Mouse (Mus musculus) heart, embryonic 16.5 days (tissue): Measurements from ENCODE around the gene Hipk1. TPM values are rescaled to one million over a fixed set of nuclear protein-coding genes. Genes with fewer than 3 reads are reported as not detected.

Experiments
- ATAC-seq: fragments of 200-750 bp; cut with Nextera tagmentation; replicated peaks from 2 replicates; pipeline ENCODE4 v1.8.0; 2017; ENCODE audit warnings: moderate number of reproducible peaks; ENCODE audit not compliant: insufficient read depth, low FRiP score; ENCODE audit errors: extremely low read depth
- H3K27ac ChIP-seq: fragments of 300-500 bp; sonication (generic); 2 replicates; pipeline ENCODE4 v1.5.1; 2014; ENCODE audit warnings: mild to moderate bottlenecking, low read length, control low read depth, moderate library complexity
- H3K27me3 ChIP-seq: fragments of 300-500 bp; sonication (generic); 2 replicates; pipeline ENCODE4 v1.6.1; 2014; ENCODE audit warnings: low read length, mixed read lengths; ENCODE audit not compliant: control insufficient read depth, insufficient read depth
- H3K36me3 ChIP-seq: fragments of 300-500 bp; sonication (generic); 2 replicates; pipeline ENCODE4 v1.6.1; 2014; ENCODE audit not compliant: control insufficient read depth, insufficient read depth
- H3K4me1 ChIP-seq: fragments of 300-500 bp; sonication (generic); 2 replicates; pipeline ENCODE4 v1.6.1; 2014; ENCODE audit warnings: low read length, mixed read lengths; ENCODE audit not compliant: control insufficient read depth, insufficient read depth
- H3K4me2 ChIP-seq: fragments of 300-500 bp; sonication (generic); 2 replicates; pipeline ENCODE4 v1.6.1; 2014; ENCODE audit warnings: low read depth, mild to moderate bottlenecking, control low read depth, low read length
- H3K4me3 ChIP-seq: fragments of 300-500 bp; sonication (generic); 2 replicates; pipeline ENCODE4 v1.5.1; 2014; ENCODE audit warnings: mild to moderate bottlenecking, control low read depth, low read length
- H3K9ac ChIP-seq: fragments of 300-500 bp; sonication (generic); 2 replicates; pipeline ENCODE4 v1.6.1; 2014; ENCODE audit warnings: low read length, control low read depth
- H3K9me3 ChIP-seq: fragments of 300-500 bp; sonication (generic); replicated peaks from 2 replicates; pipeline ENCODE4 v1.6.1; 2016; ENCODE audit warnings: low read length; ENCODE audit not compliant: control insufficient read depth
- WGBS: fragments of 180-500 bp; shearing (Covaris S2); extraction: QIAGEN DNeasy Blood & Tissue Kit; methylation state at CpG from one replicate; pipeline ENCODE4 v1.1.7; 2014; 5-methylcytosine and 5-hydroxymethylcytosine counted together
- polyA plus RNA-seq: library from polyadenylated mRNA; unstranded; fragments of >200 nt; fragmentation: Nextera tagmentation; extraction: Ambion mirVana; gene quantifications from 2 replicates; pipeline ENCODE4 v1.2.1, GENCODE M21; 2015

Hipk1 gene
- polyA plus RNA-seq, 1 experiment from 2014 or later = 11.6 TPM

- ATAC-seq = no peak
- Histone ChIP-seq H3K9ac (no peak overlapping the region), H3K4me1 (peaks cover 22% of the 10 kb centered on the region), H3K27me3 (no peaks in the 10 kb centered on the region), H3K4me3 (no peak overlapping the region), H3K9me3 (no peaks in the 10 kb centered on the region), H3K4me2 (no peak overlapping the region), H3K36me3 (0 out of 2 replicates have a peak, but pooled peaks cover 2% of the 10 kb centered on the region), H3K27ac (no peak overlapping the region)
- 82% methylated on average over 4 of the region's 4 CpGs for WGBS
Observed at GRCm38 (mm10) chr3:103782844-103783609, 8.3 kb downstream of the Hipk1 start.

GRCm38 (mm10) chr3:103780777-103781176 is 10.6 kb downstream of the Hipk1 start:
- Histone ChIP-seq H3K27ac (no peak overlapping the region), H3K27me3 (no peaks in the 10 kb centered on the region)
- 66% methylated on average over 5 of the region's 5 CpGs for WGBS

DNA sequence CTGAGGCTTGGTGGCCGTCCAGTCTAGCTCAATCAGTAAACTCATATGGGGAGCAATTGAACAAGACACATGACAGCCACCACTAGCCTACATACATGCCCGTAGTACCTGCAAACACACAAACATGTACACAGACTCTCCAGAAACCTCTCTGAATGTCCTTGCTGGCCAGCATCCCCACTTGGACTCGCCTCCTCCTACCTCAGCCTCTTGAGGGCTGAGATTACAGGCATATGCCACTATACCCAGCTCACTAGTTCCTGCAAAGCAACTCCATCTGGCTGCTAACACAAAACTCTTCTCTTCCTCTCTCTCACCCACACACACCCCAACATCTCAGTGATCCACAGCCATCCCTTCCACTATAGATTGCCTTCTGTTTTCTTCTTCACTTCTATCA is 11.1 kb downstream of the Hipk1 start:
- no peak overlapping the region for H3K27ac ChIP-seq
- 88% methylated on average over 3 of the region's 3 CpGs for WGBS
- peaks cover 15% of the 10 kb centered on the region for H3K4me1 ChIP-seq
- H3K9ac ChIP-seq = no peak overlapping the region
- no peak for ATAC-seq
- H3K9me3 ChIP-seq = no peaks in the 10 kb centered on the region
- H3K36me3 ChIP-seq = peaks cover 8% of the 10 kb centered on the region
- H3K4me2 ChIP-seq = no peak overlapping the region
- no peak overlapping the region for H3K4me3 ChIP-seq
- H3K27me3 ChIP-seq = no peaks in the 10 kb centered on the region

More at GRCm38 (mm10) chr3:103780777-103781176, 10.6 kb downstream of the Hipk1 start:
- Histone ChIP-seq H3K4me3 (no peak overlapping the region), H3K36me3 (peaks cover 8% of the 10 kb centered on the region), H3K4me1 (peaks cover 18% of the 10 kb centered on the region), H3K4me2 (no peak overlapping the region), H3K9ac (no peak overlapping the region), H3K9me3 (no peaks in the 10 kb centered on the region)
- no peak for ATAC-seq

- 77% methylated on average over 7 of the region's 7 CpGs for WGBS
- no peak overlapping the region for H3K4me3 ChIP-seq
- H3K36me3 ChIP-seq = peaks cover 8% of the 10 kb centered on the region
- no peak overlapping the region for H3K9ac ChIP-seq
- H3K27ac ChIP-seq = 0 out of 2 replicates have a peak overlapping the region, but pooled peaks have one; percentile 5
- H3K4me2 ChIP-seq = no peak overlapping the region
- ATAC-seq = no peak
- peaks cover 14% of the 10 kb centered on the region for H3K4me1 ChIP-seq
- H3K9me3 ChIP-seq = no peaks in the 10 kb centered on the region
- H3K27me3 ChIP-seq = no peaks in the 10 kb centered on the region
Observed at GRCm38 (mm10) chr3:103779183-103779582, 12.2 kb downstream of the Hipk1 start.

DNA sequence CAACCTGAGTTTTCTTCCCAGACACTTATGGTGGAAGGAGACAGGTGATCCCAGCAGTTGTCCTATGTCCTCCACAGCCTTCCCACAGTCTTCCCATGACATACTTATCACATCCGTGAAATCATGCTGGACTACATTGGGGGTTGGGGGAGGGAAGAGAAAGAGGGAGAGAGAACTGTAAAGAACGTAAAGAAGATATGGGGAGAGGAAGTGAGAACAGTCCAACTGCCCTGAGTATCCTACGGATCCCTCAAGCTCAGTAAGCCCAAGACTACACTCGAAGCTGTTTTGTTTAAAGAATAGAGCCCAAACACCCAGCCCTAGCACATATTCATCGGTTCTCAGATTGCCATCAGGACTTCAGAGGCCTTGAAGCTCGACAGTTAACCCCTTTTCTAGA is 12.7 kb downstream of the Hipk1 start:
- ATAC-seq = no peak
- no peaks in the 10 kb centered on the region for H3K9me3 ChIP-seq
- WGBS = 68% methylated on average over 6 of the region's 6 CpGs
- peak overlapping the region; percentile 42; the same call in 1 of the 2 replicates for H3K27ac ChIP-seq
- H3K4me1 ChIP-seq = peaks cover 16% of the 10 kb centered on the region
- H3K4me3 ChIP-seq = no peak overlapping the region
- H3K4me2 ChIP-seq = no peak overlapping the region
- H3K27me3 ChIP-seq = no peaks in the 10 kb centered on the region
- H3K36me3 ChIP-seq = peaks cover 8% of the 10 kb centered on the region
- H3K9ac ChIP-seq = no peak overlapping the region

GRCm38 (mm10) chr3:103777940-103778339 is 13.4 kb downstream of the Hipk1 start:
- Histone ChIP-seq H3K27ac (peak overlapping the region; percentile 63), H3K9ac (no peak overlapping the region), H3K4me3 (no peak overlapping the region), H3K9me3 (no peaks in the 10 kb centered on the region), H3K27me3 (no peaks in the 10 kb centered on the region), H3K36me3 (peaks cover 8% of the 10 kb centered on the region), H3K4me2 (no peak overlapping the region), H3K4me1 (peaks cover 20% of the 10 kb centered on the region)
- no peak; the same call in 1 of the 2 replicates for ATAC-seq
- 73% methylated on average over 11 of the region's 11 CpGs for WGBS

DNA sequence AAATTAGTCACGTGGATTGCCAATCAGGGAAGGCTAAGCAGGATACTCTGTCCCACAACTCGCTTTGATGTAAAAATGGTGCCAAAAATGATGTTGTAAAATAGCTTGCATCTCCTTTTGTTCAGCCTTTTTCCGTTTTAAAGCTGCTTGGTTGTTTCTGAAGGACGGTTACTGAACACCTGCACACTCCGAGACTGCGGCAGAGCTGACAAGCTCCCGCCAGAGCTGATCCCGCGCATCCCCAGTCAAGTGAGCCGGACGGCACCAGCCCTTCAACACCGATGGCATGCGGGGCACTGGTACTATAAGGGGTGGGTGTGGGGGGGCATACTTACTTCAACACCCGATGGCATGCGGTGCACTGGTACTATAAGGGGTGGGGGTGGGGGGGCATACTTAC is 17.4 kb downstream of the Hipk1 start:
- 74% methylated on average over 15 of the region's 15 CpGs for WGBS
- Histone ChIP-seq H3K27me3 (no peaks in the 10 kb centered on the region), H3K4me3 (no peak overlapping the region), H3K27ac (peak overlapping the region; percentile 98), H3K4me1 (peaks cover 34% of the 10 kb centered on the region), H3K9me3 (no peaks in the 10 kb centered on the region), H3K36me3 (peaks cover 10% of the 10 kb centered on the region), H3K4me2 (no peak overlapping the region), H3K9ac (no peak overlapping the region)
- ATAC-seq = peak; percentile 34; the same call in 1 of the 2 replicates

DNA sequence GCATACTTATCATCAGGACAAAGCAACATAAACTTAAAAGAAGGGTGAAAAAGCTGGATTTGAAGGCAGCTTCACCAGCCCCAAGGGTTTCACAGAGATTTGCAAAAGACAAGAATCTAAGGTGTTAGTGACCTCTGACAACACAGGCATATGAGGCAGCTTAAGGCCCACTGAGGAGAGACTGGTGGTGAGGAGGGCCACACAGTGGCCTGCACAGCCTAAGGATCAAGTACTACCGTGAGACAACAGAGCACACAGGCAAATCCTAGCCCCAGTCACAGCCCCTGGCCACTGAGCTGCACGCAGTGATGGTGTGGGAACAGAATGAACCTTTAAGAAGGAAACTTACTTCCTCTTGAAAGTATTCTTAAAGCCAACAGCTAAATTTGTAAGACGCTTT is 17.9 kb downstream of the Hipk1 start:
- Histone ChIP-seq H3K36me3 (peaks cover 11% of the 10 kb centered on the region), H3K4me2 (peak overlapping the region; percentile 4), H3K4me1 (peaks cover 36% of the 10 kb centered on the region), H3K4me3 (no peak overlapping the region), H3K9me3 (no peaks in the 10 kb centered on the region), H3K27me3 (no peaks in the 10 kb centered on the region), H3K27ac (peak overlapping the region; percentile 98), H3K9ac (peak overlapping the region; percentile 69)
- 73% methylated on average over 3 of the region's 3 CpGs for WGBS
- no peak for ATAC-seq

- 52% methylated on average over 4 of the region's 4 CpGs for WGBS
- Histone ChIP-seq H3K9ac (peak overlapping the region; percentile 69), H3K4me1 (peaks cover 39% of the 10 kb centered on the region), H3K27ac (peak overlapping the region; percentile 98), H3K4me3 (no peak overlapping the region), H3K36me3 (peaks cover 15% of the 10 kb centered on the region), H3K27me3 (no peaks in the 10 kb centered on the region), H3K9me3 (no peaks in the 10 kb centered on the region), H3K4me2 (no peak overlapping the region)
- no peak for ATAC-seq
Observed at GRCm38 (mm10) chr3:103772846-103773245, 18.5 kb downstream of the Hipk1 start.
